Mouse (Mus musculus) CD4-positive, CD25-positive, alpha-beta regulatory T cell (primary cell): ENCODE results near the gene Olfr235. TPM values are rescaled to one million over a fixed set of nuclear protein-coding genes. Genes with fewer than 3 reads are reported as not detected.

ENCODE experiments used
- polyA plus RNA-seq: library from polyadenylated mRNA; unstranded; fragments of 100-300 nt; shearing (Covaris generic); gene quantifications from one replicate; pipeline ENCODE4 v1.2.1, GENCODE M21; 2017

Gene Olfr235
- not detected for polyA plus RNA-seq

DNA sequence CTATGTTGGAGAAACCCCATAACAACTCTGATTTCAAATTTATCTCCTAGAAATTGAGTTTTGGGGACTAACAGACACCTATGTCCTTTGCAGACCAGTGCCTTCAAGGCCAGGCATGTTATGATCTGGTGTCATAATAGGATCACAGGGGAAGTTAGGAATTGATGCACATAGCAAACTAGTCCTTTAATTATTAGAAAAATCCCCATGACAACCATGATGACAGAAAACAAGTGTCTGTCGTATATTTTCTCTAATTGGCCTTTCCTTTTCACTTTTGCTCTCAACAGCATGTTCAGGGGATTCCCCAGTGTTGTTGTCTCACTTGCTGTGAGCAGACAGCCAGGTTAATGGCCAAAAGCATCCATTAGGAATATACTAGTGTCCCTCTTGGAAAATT is at the start of gene Olfr235:
Gene Olfr235 (plus strand): TSS at position 301 of the 400 bp plus-strand sequence.

DNA sequence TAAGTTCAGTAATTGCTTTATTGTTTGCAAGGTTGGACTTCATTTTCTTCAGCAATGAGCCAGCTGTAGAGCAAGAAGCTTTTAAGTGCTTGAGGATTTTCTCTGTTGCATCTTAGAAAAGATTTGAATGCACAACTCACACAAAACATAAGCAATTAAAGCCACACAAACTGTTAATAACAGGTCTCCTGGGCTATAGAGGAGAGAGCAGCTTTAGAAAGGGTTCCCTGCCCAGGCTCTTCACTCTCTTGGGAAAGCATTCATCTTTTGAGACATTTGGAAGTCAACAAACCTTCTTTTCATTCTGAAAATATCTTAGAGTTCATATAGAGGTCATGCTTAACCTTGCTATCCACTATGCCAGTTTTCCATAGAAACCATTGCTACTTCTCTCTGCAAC is 28.3 kb upstream of the Olfr235 start, which contains the start of gene Olfr1432:
Gene Olfr1432 (minus strand): TSS at position 101 of the 400 bp plus-strand sequence.

DNA sequence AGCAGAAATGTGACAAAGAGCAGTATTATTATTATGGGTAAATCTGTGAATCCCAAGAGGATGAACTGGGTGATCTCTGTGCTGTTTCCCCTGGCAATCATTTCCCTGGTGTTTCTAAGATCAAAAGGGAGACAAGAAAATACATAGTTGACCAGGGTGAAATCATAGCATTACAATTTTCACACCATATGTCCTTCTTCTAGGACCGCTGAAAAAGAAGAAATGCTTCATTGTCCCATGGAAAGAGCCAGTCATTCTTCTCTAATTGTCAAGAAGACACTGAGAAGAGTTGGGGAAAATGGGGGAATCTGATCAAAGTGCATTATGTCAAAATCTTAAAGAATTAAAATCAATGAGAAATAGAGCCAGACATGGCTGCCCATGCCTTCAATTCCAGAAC is 19.3 kb upstream of the Olfr235 start, which contains the start of gene Olfr262:
Gene Olfr262 (minus strand): TSS at position 101 of the 400 bp plus-strand sequence.

DNA sequence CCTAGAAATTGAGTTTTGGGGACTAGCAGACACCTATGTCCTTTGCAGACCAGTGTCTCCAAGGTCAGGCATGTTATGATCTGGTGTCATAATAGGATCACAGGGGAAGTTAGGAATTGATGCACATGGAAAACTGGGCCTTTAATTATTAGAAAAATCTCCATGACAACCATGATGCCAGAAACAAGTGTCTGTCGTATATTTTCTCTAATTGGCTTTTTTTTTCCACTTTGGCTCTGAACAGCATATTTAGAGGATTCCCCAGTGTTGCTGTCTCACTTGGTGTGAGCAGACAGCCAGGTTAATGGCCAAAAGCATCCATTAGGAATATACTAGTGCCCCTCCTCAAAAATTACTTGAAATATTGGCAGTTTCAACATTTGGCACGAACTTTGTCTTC is 18.7 kb downstream of the Olfr235 start, which contains the start of gene Olfr1434:
Gene Olfr1434 (plus strand): TSS at position 301 of the 400 bp plus-strand sequence.

DNA sequence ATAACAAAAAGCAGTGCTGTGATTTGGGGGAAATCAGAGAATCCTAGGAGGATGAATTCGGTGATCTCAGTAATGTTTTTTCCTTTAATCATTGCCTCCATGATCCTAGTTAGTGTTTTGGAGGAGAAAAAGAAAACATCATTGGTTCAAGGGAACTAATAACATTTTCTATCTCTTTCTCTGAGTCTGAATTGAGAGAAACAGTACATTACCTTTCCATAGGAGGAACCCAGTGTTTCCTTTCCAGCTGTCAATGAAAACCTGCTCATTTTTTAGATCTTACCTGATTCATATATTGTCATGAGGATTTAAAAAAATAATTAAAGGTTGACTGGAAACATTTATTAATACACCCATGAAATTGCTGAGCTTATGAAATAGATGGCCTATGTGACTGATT is 38.2 kb downstream of the Olfr235 start, which contains the start of gene Olfr1436:
Gene Olfr1436 (minus strand): TSS at position 101 of the 400 bp plus-strand sequence.

Other genes with a start within 250 kb of the Olfr235 start
- 0.04 TPM for gene Olfr1423, start 219.7 kb upstream of the Olfr235 start, polyA plus RNA-seq
- not detected for gene Olfr1424, start 198.3 kb upstream of the Olfr235 start, polyA plus RNA-seq
- not detected for gene Olfr1425, start 183.3 kb upstream of the Olfr235 start, polyA plus RNA-seq
- not detected for gene Olfr1426, start 169.0 kb upstream of the Olfr235 start, polyA plus RNA-seq
- gene Olfr1427, start 157.7 kb upstream of the Olfr235 start, polyA plus RNA-seq, result not detected
- gene Olfr1428, start 145.1 kb upstream of the Olfr235 start, polyA plus RNA-seq, result not detected
- 0.06 TPM for gene Olfr76, start 137.8 kb upstream of the Olfr235 start, polyA plus RNA-seq
- 0.23 TPM for gene Olfr1555-ps1, start 90.9 kb upstream of the Olfr235 start, polyA plus RNA-seq
- not detected for gene Olfr1431, start 60.4 kb upstream of the Olfr235 start, polyA plus RNA-seq
- not detected for gene Olfr1432, start 28.4 kb upstream of the Olfr235 start, polyA plus RNA-seq
- gene Olfr262, start 19.4 kb upstream of the Olfr235 start, polyA plus RNA-seq, result not detected
- not detected for gene Olfr1434, start 18.8 kb downstream of the Olfr235 start, polyA plus RNA-seq
- gene Olfr1436, start 38.1 kb downstream of the Olfr235 start, polyA plus RNA-seq, result not detected
- gene Olfr1437, start 64.1 kb downstream of the Olfr235 start, polyA plus RNA-seq, result 0.11 TPM
- gene Olfr1438-ps1, start 74.9 kb downstream of the Olfr235 start, polyA plus RNA-seq, result not detected
- gene Olfr1440, start 126.2 kb downstream of the Olfr235 start, polyA plus RNA-seq, result not detected
- gene Olfr1441, start 156.4 kb downstream of the Olfr235 start, polyA plus RNA-seq, result not detected
- gene Pfpl, start 166.9 kb downstream of the Olfr235 start, polyA plus RNA-seq, result 0.08 TPM
- gene Mpeg1, start 199.7 kb downstream of the Olfr235 start, polyA plus RNA-seq, result 0.50 TPM
- 7.9 TPM for gene Dtx4, start 240.4 kb downstream of the Olfr235 start, polyA plus RNA-seq